Mouse (Mus musculus) macrophage (primary cell): ENCODE data around the gene Ddx20. TPM values are rescaled to one million over a fixed set of nuclear protein-coding genes. Genes with fewer than 3 reads are reported as not detected.

ENCODE experiments used
- H3K27ac ChIP-seq: fragments of 350-480 bp; formaldehyde crosslinking; 2 replicates; pipeline ENCODE4 v1.9.0; 2021
- H3K36me3 ChIP-seq: fragments of 350-480 bp; formaldehyde crosslinking; 2 replicates; pipeline ENCODE4 v1.9.0; 2021; ENCODE audit errors: inconsistent target
- H3K4me3 ChIP-seq: fragments of 350-480 bp; formaldehyde crosslinking; 2 replicates; pipeline ENCODE4 v1.9.0; 2021; ENCODE audit errors: inconsistent target
- H3K79me2 ChIP-seq: fragments of 350-480 bp; formaldehyde crosslinking; 2 replicates; pipeline ENCODE4 v1.9.0; 2021; ENCODE audit errors: inconsistent target
- WGBS: methylation state at CpG from one replicate; pipeline ENCODE4 v1.1.7; 2026; ENCODE audit warnings: inconsistent platforms; ENCODE audit not compliant: missing documents; 5-methylcytosine and 5-hydroxymethylcytosine counted together
- polyA plus RNA-seq: library from polyadenylated mRNA; stranded (reverse); fragments of 250-400 nt; gene quantifications from 3 replicates; pipeline ENCODE4 v1.2.4, GENCODE M21; 2018; ENCODE audit warnings: inconsistent platforms

The Ddx20 gene
- polyA plus RNA-seq, 1 experiment from 2014 or later, result 7.6 TPM

GRCm38 (mm10) chr3:105698311-105698710 is 10.9 kb upstream of the Ddx20 start:
- Histone ChIP-seq H3K4me3 (no peak overlapping the region), H3K79me2 (no peaks in the 10 kb centered on the region), H3K27ac (no peak overlapping the region), H3K36me3 (no peaks in the 10 kb centered on the region)
- WGBS, result 95% methylated on average over 1 of the region's 1 CpGs

DNA sequence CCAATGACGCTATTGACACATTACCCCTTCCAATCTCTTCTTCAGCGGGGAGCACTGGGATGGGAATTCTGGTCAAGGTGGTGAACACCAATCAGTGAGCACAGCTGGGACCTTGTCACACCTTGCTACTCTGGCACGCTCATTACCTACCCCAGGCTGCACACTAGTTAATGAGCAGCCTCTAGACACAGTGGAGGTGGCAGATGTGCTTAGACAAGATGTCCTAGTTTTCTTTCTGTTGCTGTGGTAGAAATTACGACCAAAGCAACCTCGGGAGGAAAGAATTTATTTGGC is 9.7 kb upstream of the Ddx20 start:
- H3K4me3 ChIP-seq, result no peak overlapping the region
- no peaks in the 10 kb centered on the region for H3K79me2 ChIP-seq
- no peaks in the 10 kb centered on the region for H3K36me3 ChIP-seq
- H3K27ac ChIP-seq, result no peak overlapping the region
- 74% methylated on average over 5 of the region's 5 CpGs for WGBS

GRCm38 (mm10) chr3:105696387-105697147 is 9.2 kb upstream of the Ddx20 start:
- Histone ChIP-seq H3K36me3 (no peaks in the 10 kb centered on the region), H3K27ac (no peak overlapping the region), H3K4me3 (no peak overlapping the region), H3K79me2 (no peaks in the 10 kb centered on the region)
- 91% methylated on average over 16 of the region's 17 CpGs for WGBS

GRCm38 (mm10) chr3:105695476-105696386 is 8.4 kb upstream of the Ddx20 start:
- Histone ChIP-seq H3K79me2 (no peaks in the 10 kb centered on the region), H3K4me3 (no peak overlapping the region), H3K27ac (no peak overlapping the region), H3K36me3 (no peaks in the 10 kb centered on the region)
- WGBS, result 79% methylated on average over 20 of the region's 20 CpGs

DNA sequence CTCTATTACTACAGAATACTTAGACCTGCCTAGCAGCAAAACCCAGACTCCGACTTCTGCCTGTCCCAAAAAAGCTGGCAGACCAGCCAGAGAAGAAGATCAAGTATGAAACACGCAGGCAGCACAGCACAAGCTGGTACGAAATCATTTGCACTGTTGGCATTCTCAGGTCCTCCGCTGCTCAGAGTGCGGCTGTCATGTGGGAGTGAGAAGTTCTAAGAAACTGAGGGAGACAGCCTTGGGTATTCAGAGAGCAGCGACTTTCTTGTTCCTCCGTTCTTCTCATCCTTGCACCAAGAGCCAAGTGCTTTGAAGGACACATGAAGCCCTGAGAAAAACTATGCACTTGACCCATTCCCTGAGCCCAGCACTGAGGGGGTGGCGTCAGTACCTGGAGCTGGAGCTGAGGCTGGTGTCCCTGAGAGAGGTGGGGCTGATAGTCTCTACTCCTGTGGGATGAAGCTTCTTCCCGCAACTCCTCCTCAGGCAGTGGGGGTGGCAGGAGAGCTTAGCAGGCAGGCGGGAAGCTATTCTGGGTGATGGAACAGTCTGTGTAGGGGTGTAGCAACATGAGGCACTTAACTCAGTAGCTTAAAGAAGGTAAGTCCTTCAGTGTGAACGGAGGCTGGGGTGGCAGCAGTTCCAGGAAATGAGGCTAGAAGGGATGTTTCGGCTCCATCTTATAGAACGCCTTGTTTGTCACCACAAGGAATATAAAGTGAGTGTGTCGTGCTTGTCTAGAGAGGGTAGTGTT is 6.1 kb upstream of the Ddx20 start:
- no peak overlapping the region for H3K27ac ChIP-seq
- H3K4me3 ChIP-seq, result no peak overlapping the region
- WGBS, result 90% methylated on average over 14 of the region's 14 CpGs
- no peaks in the 10 kb centered on the region for H3K36me3 ChIP-seq
- no peaks in the 10 kb centered on the region for H3K79me2 ChIP-seq

DNA sequence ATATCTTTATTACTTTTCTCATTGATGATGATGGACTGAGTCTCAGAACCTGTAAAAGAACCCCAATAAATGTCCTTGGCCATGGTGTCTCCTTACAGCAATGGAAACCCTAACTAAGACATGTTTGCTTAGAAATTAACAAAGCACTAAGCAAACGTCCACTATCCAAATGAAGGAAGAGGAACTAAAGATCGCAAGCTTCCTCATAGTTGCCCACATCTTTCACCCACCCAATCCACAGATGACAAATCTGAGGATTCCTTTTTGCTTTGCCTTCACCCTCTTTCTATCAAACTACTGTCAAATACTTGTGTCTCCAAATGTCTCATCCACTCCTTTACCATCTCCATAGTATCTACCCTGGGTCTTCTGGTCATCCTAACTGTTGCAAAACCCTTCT is 1.2 kb upstream of the Ddx20 start:
- no peak overlapping the region for H3K4me3 ChIP-seq
- 0% methylated on average over 2 of the region's 2 CpGs for WGBS

DNA sequence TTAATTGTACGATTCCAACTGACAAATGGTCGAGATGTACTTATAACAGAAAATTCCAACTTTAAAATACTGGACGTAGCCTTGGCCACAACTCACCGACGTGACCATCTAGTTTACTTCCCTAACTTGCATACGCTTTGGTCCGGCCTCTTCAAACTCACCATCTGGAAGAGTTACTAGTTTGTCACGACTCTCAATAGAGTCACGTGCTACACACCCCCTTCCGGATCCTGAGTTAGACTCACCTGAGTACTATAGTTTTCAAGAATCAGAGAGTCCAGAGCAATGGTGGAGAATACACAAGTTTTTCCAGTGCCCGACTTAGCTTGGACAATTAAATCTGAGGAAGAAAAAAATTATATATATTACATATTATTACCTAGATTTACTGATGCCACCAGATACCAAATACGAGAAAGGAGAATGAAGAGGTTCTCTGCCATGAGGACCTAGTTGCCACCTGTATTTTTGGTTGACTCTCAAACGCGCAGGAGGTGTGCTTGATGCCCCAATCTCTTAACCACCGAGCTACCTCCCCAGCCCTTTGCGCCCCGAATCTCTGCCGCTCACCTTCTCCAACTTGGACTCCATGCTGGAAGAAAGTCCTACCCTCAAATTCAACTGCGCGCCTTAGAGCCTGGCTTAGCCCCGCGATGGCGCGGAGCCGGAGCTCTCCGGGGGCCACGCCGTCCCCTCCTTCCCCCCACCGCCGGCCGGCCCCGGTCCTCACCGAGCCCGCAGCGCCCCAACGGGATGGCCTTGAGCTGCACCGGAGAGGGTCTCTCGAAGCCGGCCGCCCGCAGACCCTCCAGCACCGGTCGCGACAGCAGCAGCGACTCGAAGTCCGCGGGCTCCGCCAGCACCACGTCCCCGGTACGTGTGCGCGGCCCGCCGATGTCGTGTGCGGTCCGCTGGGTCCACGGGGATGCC is 715 bp downstream of the Ddx20 start:
- WGBS, result 6% methylated on average over 60 of the region's 60 CpGs
- Histone ChIP-seq H3K79me2 (peaks cover 19% of the 10 kb centered on the region), H3K27ac (no peak overlapping the region)

More for the DNA sequence above, 1.2 kb upstream of the Ddx20 start:
- Histone ChIP-seq H3K27ac (peak overlapping the region; percentile 69), H3K79me2 (peaks cover 19% of the 10 kb centered on the region), H3K36me3 (no peaks in the 10 kb centered on the region)

GRCm38 (mm10) chr3:105680346-105680745 is 7.0 kb downstream of the Ddx20 start:
- Histone ChIP-seq H3K4me3 (no peak overlapping the region), H3K36me3 (peaks cover 39% of the 10 kb centered on the region), H3K27ac (no peak overlapping the region), H3K79me2 (peaks cover 4% of the 10 kb centered on the region; the same call in 1 of the 2 replicates)
- WGBS, result 96% methylated on average over 7 of the region's 7 CpGs

More for the DNA sequence above, 715 bp downstream of the Ddx20 start:
- H3K4me3 ChIP-seq, result peak overlapping the region; percentile 59
- H3K36me3 ChIP-seq, result 0 out of 2 replicates have a peak, but pooled peaks cover 5% of the 10 kb centered on the region

DNA sequence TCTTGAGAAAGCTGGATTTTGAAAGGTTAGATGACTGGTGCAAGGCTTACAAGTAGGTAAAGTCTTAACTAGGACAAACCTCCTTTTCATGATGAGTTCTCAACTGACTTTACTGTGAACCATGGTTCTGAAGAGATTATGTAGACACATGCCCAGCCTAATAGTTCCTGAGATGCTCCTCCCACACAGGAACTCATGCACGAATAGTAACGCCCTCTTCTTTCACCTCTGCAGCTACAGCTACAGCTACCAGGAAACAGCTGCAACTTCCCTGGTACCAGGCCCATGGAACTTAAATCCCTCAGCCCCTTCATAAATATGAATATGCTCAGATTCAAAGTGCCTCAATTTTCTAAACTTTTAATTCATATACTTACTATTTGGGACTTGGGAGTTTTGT is 11.4 kb downstream of the Ddx20 start:
- no peak overlapping the region for H3K4me3 ChIP-seq

GRCm38 (mm10) chr3:105674595-105675218 is 12.7 kb downstream of the Ddx20 start:
- 32% methylated on average over 7 of the region's 7 CpGs for WGBS
- no peak overlapping the region for H3K27ac ChIP-seq
- no peaks in the 10 kb centered on the region for H3K79me2 ChIP-seq
- no peak overlapping the region for H3K4me3 ChIP-seq
- H3K36me3 ChIP-seq, result peaks cover 17% of the 10 kb centered on the region

More for the DNA sequence above, 11.4 kb downstream of the Ddx20 start:
- H3K36me3 ChIP-seq, result peaks cover 28% of the 10 kb centered on the region
- WGBS, result 7% methylated on average over 2 of the region's 2 CpGs
- no peak overlapping the region for H3K27ac ChIP-seq
- no peaks in the 10 kb centered on the region for H3K79me2 ChIP-seq

DNA sequence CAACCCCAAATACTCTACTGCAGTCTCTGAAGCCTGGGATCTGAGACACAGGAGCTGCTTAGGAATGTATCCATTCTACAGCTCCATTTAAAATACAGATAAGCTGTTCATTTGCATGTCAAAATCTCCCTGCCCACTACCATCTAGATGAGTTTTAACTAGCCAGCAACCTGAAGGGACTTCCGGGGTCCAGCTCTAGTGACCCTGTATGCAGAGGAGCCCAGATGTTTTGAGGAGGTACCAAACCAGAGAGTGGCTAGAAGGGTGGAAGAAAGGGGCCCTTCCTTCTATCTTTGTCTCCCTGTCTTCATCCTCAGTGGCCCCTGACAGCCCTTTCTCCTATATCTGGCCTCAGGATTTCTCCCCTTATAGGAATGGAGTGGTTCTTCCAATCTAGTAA is 16.6 kb downstream of the Ddx20 start:
- H3K36me3 ChIP-seq, result no peaks in the 10 kb centered on the region
- H3K27ac ChIP-seq, result no peak overlapping the region
- H3K4me3 ChIP-seq, result no peak overlapping the region
- H3K79me2 ChIP-seq, result no peaks in the 10 kb centered on the region
- WGBS, result 100% methylated on average over 1 of the region's 1 CpGs

DNA sequence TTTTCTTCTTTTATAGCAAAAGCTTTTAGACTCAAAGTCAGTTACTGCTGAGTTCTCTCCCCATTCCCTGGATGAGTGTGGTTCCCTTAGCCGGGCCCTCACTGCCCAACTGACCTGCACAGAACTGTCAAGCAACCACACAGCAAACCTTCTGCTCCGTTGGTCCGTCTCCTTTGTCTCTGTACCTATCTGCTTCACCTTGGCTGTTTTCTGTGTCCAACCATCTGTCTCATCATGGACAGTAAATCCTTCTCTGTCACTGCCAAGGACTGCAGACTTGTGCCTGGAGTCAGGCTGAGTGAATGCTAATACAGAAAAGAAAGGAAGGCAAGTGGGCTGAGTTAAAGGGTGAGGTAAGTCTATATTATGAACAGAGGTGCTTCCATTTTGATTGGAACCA is 17.6 kb downstream of the Ddx20 start:
- H3K4me3 ChIP-seq, result no peak overlapping the region
- no peaks in the 10 kb centered on the region for H3K36me3 ChIP-seq
- 100% methylated on average over 3 of the region's 3 CpGs for WGBS
- H3K27ac ChIP-seq, result no peak overlapping the region
- no peaks in the 10 kb centered on the region for H3K79me2 ChIP-seq

DNA sequence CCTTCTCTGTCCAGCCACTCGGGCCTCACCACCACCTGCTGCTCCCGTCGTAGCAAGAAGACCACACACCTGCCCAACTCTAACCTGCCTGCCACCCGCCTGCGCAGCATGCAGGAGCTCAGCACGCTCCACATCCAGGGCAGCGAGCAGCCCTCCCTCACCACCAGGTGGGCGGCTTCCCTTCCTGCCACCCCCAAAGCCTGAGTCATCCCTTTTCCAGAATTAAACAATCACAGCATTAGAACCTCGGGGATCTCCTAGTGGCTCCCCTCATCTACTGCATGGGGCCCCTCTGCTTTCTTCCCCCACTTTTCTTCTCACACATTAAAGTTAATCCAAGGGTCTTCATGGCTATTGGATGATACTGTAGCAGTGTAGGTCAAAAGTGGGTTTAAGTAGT is 19.2 kb downstream of the Ddx20 start:
- no peaks in the 10 kb centered on the region for H3K36me3 ChIP-seq
- H3K79me2 ChIP-seq, result no peaks in the 10 kb centered on the region
- WGBS, result 83% methylated on average over 9 of the region's 9 CpGs
- H3K27ac ChIP-seq, result no peak overlapping the region
- no peak overlapping the region for H3K4me3 ChIP-seq
